Mouse (Mus musculus): Measurements from ENCODE around the gene Luc7l2.
A peak's percentile ranks its signal among the peaks of the same experiment; 100 is the strongest.
"Not testable (repeated sequence)": the region's sequence is repeated elsewhere in the genome, so short reads cannot be mapped to it uniquely, and the experiment has no call there.

Gene Luc7l2

GRCm38 (mm10) chr6:38551062-38551988 is at the start of gene Luc7l2:
Gene Luc7l2 (plus strand): TSS chr6:38551334.
- DNase-seq, result peak; percentile 98

GRCm38 (mm10) chr6:38512096-38512495 is 39.0 kb upstream of the Luc7l2 start:
- DNase-seq, result no peak

- DNase-seq, result no peak
Observed at GRCm38 (mm10) chr6:38512830-38513229, 38.3 kb upstream of the Luc7l2 start.

GRCm38 (mm10) chr6:38515201-38515600 is 35.9 kb upstream of the Luc7l2 start:
- DNase-seq, result no peak

- no peak for DNase-seq
Observed at GRCm38 (mm10) chr6:38523851-38524250, 27.3 kb upstream of the Luc7l2 start.

GRCm38 (mm10) chr6:38531211-38531820 is 19.8 kb upstream of the Luc7l2 start:
- DNase-seq, result no peak

GRCm38 (mm10) chr6:38532500-38533420 is 18.4 kb upstream of the Luc7l2 start:
- DNase-seq, result no peak

- DNase-seq, result peak; percentile 100
Observed at GRCm38 (mm10) chr6:38533428-38534405, 17.4 kb upstream of the Luc7l2 start, which contains the start of gene Fmc1. Gene Fmc1 (plus strand): TSS chr6:38533502.

- DNase-seq, result peak; percentile 92
Observed at GRCm38 (mm10) chr6:38534640-38535365, 16.3 kb upstream of the Luc7l2 start.

- DNase-seq, result no peak
Observed at GRCm38 (mm10) chr6:38535366-38535690, 15.8 kb upstream of the Luc7l2 start.

- no peak for DNase-seq
Observed at GRCm38 (mm10) chr6:38535788-38536187, 15.3 kb upstream of the Luc7l2 start.

GRCm38 (mm10) chr6:38544141-38544540 is 7.0 kb upstream of the Luc7l2 start:
- DNase-seq, result not testable (repeated sequence)

GRCm38 (mm10) chr6:38547005-38547404 is 4.1 kb upstream of the Luc7l2 start:
- DNase-seq, result not testable (repeated sequence)

- DNase-seq, result no peak
Observed at GRCm38 (mm10) chr6:38547707-38548106, 3.4 kb upstream of the Luc7l2 start.

- not testable (repeated sequence) for DNase-seq
Observed at GRCm38 (mm10) chr6:38548595-38548994, 2.5 kb upstream of the Luc7l2 start.

- DNase-seq, result not testable (repeated sequence)
Observed at GRCm38 (mm10) chr6:38549840-38550239, 1.3 kb upstream of the Luc7l2 start.

GRCm38 (mm10) chr6:38550250-38551061 is 678 bp upstream of the Luc7l2 start:
- peak; percentile 76 for DNase-seq

- DNase-seq, result peak; percentile 98
Observed at GRCm38 (mm10) chr6:38551989-38552635, 978 bp downstream of the Luc7l2 start.

GRCm38 (mm10) chr6:38552636-38553000 is 1.5 kb downstream of the Luc7l2 start:
- DNase-seq, result no peak

GRCm38 (mm10) chr6:38576096-38576495 is 25.0 kb downstream of the Luc7l2 start:
- DNase-seq, result no peak
